Mouse (Mus musculus) small intestine, adult 10 weeks (tissue): ENCODE measurements around the gene Tmed6. TPM values are rescaled to one million over a fixed set of nuclear protein-coding genes. Genes with fewer than 3 reads are reported as not detected.

Experiments
- polyA plus RNA-seq: library from polyadenylated mRNA; stranded (reverse); fragments of 350-450 nt; fragmentation: Illumina TruSeq; extraction: RNeasy Lipid Tissue Mini Kit (QIAGEN cat#74804); gene quantifications from one replicate; pipeline ENCODE4 v1.2.3, GENCODE M21; 2014; ENCODE audit warnings: low replicate concordance

Tmed6 gene
- polyA plus RNA-seq = 18.9 TPM

GRCm38 (mm10) chr8:107065511-107066496 is at the start of gene Tmed6:
Tmed6 (minus strand) TSS chr8:107065644.

GRCm38 (mm10) chr8:107096366-107097036 is 31.1 kb upstream of the Tmed6 start, which contains the start of gene Terf2:
Terf2 (minus strand) TSS chr8:107096547.

GRCm38 (mm10) chr8:107056076-107056972 is 9.1 kb downstream of the Tmed6 start, which contains the start of the genes Cog8 and Nip7:
Cog8 (minus strand) TSS chr8:107056689.
Nip7 (plus strand) TSS chr8:107056877.

GRCm38 (mm10) chr8:107048061-107048941 is 17.1 kb downstream of the Tmed6 start, which contains the start of gene Pdf:
Pdf (minus strand) TSS chr8:107048614.

GRCm38 (mm10) chr8:107030650-107031576 is 34.5 kb downstream of the Tmed6 start, which contains the start of gene Vps4a:
Vps4a (plus strand) TSS chr8:107031222.

Other genes starting within 250 kb of the Tmed6 start
- gene Has3, start 195.4 kb downstream of the Tmed6 start, polyA plus RNA-seq = 0.41 TPM
- gene Utp4, start 172.0 kb downstream of the Tmed6 start, polyA plus RNA-seq = 11.0 TPM
- 8.1 TPM for gene Sntb2, start 129.9 kb downstream of the Tmed6 start, polyA plus RNA-seq
- 20.2 TPM for gene Vps4a, start 34.4 kb downstream of the Tmed6 start, polyA plus RNA-seq
- gene Pdf, start 17.0 kb downstream of the Tmed6 start, polyA plus RNA-seq = 35.7 TPM
- gene Cog8, start 9.0 kb downstream of the Tmed6 start, polyA plus RNA-seq = 12.4 TPM
- 6.6 TPM for gene Nip7, start 8.8 kb downstream of the Tmed6 start, polyA plus RNA-seq
- 19.6 TPM for gene Terf2, start 30.9 kb upstream of the Tmed6 start, polyA plus RNA-seq
- gene Cyb5b, start 85.0 kb upstream of the Tmed6 start, polyA plus RNA-seq = 701 TPM
- gene Nfat5, start 227.8 kb upstream of the Tmed6 start, polyA plus RNA-seq = 77.4 TPM